Mouse (Mus musculus) heart, embryonic 14.5 days (tissue): ENCODE results near the gene Cdh13. TPM values are rescaled to one million over a fixed set of nuclear protein-coding genes. Genes with fewer than 3 reads are reported as not detected.

ENCODE experiments used
- ATAC-seq: fragments of 200-750 bp; cut with Nextera tagmentation; 2 replicates; pipeline ENCODE4 v1.8.0; 2017; ENCODE audit warnings: low read depth, moderate TSS enrichment; ENCODE audit not compliant: insufficient number of reproducible peaks, insufficient read depth, low FRiP score
- H3K27ac ChIP-seq, 2 experiments: fragments of 200-500 bp in 1 of 2; fragments of 300-500 bp in 1 of 2; sonication (generic) in 1 of 2; replicated peaks in 1 of 2; 2 replicates each; pipeline ENCODE4 v1.5.1; 2012 to 2014; ENCODE audit warnings: low read depth in 2 of 2, low read length in 2 of 2, control low read depth in 1 of 2, mild to moderate bottlenecking in 1 of 2, mixed read lengths in 1 of 2; ENCODE audit not compliant: control insufficient read depth in 1 of 2, insufficient read depth in 1 of 2
- H3K27me3 ChIP-seq: fragments of 300-500 bp; sonication (generic); 2 replicates; pipeline ENCODE4 v1.6.1; 2014; ENCODE audit warnings: mild to moderate bottlenecking, low read length, control low read depth; ENCODE audit not compliant: control insufficient read depth, insufficient read depth
- H3K36me3 ChIP-seq: fragments of 300-500 bp; sonication (generic); 2 replicates; pipeline ENCODE4 v1.6.1; 2014; ENCODE audit warnings: mild to moderate bottlenecking, control low read depth, low read length, mixed read lengths; ENCODE audit not compliant: control insufficient read depth, insufficient read depth
- H3K4me1 ChIP-seq, 2 experiments: fragments of 200-500 bp in 1 of 2; fragments of 300-500 bp in 1 of 2; sonication (generic) in 1 of 2; 2 replicates each; pipeline ENCODE4 v1.6.1; 2012 to 2014; ENCODE audit warnings: low read length in 2 of 2, control low read depth in 1 of 2, mixed read lengths in 1 of 2; ENCODE audit not compliant: control insufficient read depth in 2 of 2, insufficient read depth in 2 of 2
- H3K4me2 ChIP-seq: fragments of 300-500 bp; sonication (generic); 2 replicates; pipeline ENCODE4 v1.6.1; 2014; ENCODE audit warnings: mild to moderate bottlenecking, low read length
- H3K4me3 ChIP-seq, 2 experiments: fragments of 200-500 bp in 1 of 2; fragments of 300-500 bp in 1 of 2; sonication (generic) in 1 of 2; 2 replicates each; pipeline ENCODE4 v1.5.1; 2012 to 2014; ENCODE audit warnings: low read length in 2 of 2, mild to moderate bottlenecking in 2 of 2, control low read depth in 1 of 2, low read depth in 1 of 2, moderate library complexity in 1 of 2; ENCODE audit not compliant: control insufficient read depth in 1 of 2, insufficient read depth in 1 of 2
- H3K9ac ChIP-seq: fragments of 300-500 bp; sonication (generic); 2 replicates; pipeline ENCODE4 v1.6.1; 2014; ENCODE audit warnings: mild to moderate bottlenecking, low read length
- H3K9me3 ChIP-seq: fragments of 300-500 bp; sonication (generic); 2 replicates; pipeline ENCODE4 v1.6.1; 2016; ENCODE audit warnings: low read length, control low read depth; ENCODE audit not compliant: control insufficient read depth
- WGBS: fragments of 180-500 bp; shearing (Covaris S2); extraction: QIAGEN DNeasy Blood & Tissue Kit; methylation state at CpG from one replicate; pipeline ENCODE4 v1.1.7; 2014; 5-methylcytosine and 5-hydroxymethylcytosine counted together
- polyA plus RNA-seq: library from polyadenylated mRNA; unstranded; fragments of >200 nt; fragmentation: Nextera tagmentation; extraction: Ambion mirVana; gene quantifications from 2 replicates; pipeline ENCODE4 v1.2.1, GENCODE M21; 2014

Cdh13 gene
- polyA plus RNA-seq, 1 experiment from 2014 or later: 94.9 TPM

DNA sequence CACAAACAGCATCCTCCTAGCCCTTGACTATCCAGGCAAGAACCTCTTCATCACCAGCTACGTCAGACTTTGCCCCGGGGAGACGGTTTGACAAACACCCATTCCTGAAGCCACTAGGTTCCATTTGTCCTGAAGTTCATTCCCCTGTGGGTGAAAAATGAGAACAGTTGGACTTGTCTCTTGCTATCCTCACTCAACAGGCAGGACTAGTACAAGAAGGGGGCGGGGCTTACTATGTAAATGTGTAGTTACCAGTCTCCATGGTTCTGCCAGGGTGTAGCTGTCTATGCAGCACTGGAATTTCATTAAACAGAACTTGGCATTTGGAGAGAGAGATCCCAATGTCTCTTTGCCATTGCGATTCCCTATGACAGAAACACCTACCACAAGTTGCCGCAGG lies 544.2 kb downstream of the Cdh13 start:
- no peak overlapping the region for H3K4me2 ChIP-seq
- no peak overlapping the region for H3K27ac ChIP-seq
- 88% methylated on average over 6 of the region's 6 CpGs for WGBS
- no peaks in the 10 kb centered on the region for H3K9me3 ChIP-seq
- H3K9ac ChIP-seq: no peak overlapping the region
- ATAC-seq: no peak
- H3K27me3 ChIP-seq: no peaks in the 10 kb centered on the region
- peaks cover 0 to 6% of the 10 kb centered on the region in 2 experiments; a peak in 1 of 4 replicates for H3K4me1 ChIP-seq
- H3K4me3 ChIP-seq: no peak overlapping the region
- no peaks in the 10 kb centered on the region for H3K36me3 ChIP-seq

DNA sequence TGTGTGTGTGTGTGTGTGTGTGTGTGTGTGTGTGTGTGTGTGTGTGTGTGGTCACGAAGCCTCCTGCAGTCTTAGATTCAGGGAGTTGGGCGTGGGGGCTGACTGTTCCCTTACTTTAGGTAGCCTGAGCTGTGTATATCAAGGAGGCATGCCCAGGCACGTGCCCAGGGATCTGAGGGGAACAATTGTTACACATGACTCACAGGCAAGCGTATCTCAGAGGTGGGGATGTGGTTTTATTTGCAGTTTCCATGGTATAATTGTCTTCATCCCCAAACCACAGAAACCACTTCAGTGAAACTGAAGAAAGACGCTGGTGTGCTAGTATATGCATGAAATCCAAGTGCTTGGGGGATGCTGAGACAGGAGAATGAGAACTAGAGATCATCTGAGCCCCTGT lies 546.8 kb downstream of the Cdh13 start:
- H3K9ac ChIP-seq: no peak overlapping the region
- peaks cover 0 to 6% of the 10 kb centered on the region in 2 experiments; a peak in 1 of 4 replicates for H3K4me1 ChIP-seq
- WGBS: 78% methylated on average over 5 of the region's 5 CpGs
- no peak overlapping the region for H3K4me2 ChIP-seq
- no peaks in the 10 kb centered on the region for H3K27me3 ChIP-seq
- no peak overlapping the region for H3K4me3 ChIP-seq
- no peak overlapping the region for H3K27ac ChIP-seq
- no peaks in the 10 kb centered on the region for H3K9me3 ChIP-seq
- no peaks in the 10 kb centered on the region for H3K36me3 ChIP-seq
- no peak for ATAC-seq

DNA sequence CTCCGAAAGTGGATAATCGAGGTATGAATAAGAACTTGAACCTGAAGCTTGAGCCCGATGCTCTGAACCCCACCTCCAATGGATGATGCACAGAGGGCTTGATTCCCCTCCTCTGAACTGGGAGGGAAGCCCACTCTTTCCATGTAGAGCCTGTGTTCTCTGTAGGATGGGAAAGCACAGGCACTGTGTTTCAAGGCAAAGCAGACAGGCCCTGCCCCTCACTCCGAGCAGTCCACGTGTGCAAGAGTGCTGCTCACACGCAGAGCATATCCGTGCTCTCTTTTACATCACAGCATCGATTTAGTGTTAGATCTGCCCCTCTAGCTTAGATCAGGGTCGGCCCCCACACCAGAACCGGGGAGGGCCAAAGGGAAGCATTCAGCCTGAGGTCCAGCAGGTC lies 547.5 kb downstream of the Cdh13 start:
- peaks cover 0 to 6% of the 10 kb centered on the region in 2 experiments; a peak in 1 of 4 replicates for H3K4me1 ChIP-seq
- H3K4me2 ChIP-seq: no peak overlapping the region
- 79% methylated on average over 10 of the region's 10 CpGs for WGBS
- H3K36me3 ChIP-seq: no peaks in the 10 kb centered on the region
- H3K9me3 ChIP-seq: no peaks in the 10 kb centered on the region
- no peak overlapping the region for H3K27ac ChIP-seq
- no peak for ATAC-seq
- no peak overlapping the region for H3K9ac ChIP-seq
- no peak overlapping the region for H3K4me3 ChIP-seq
- H3K27me3 ChIP-seq: no peaks in the 10 kb centered on the region

DNA sequence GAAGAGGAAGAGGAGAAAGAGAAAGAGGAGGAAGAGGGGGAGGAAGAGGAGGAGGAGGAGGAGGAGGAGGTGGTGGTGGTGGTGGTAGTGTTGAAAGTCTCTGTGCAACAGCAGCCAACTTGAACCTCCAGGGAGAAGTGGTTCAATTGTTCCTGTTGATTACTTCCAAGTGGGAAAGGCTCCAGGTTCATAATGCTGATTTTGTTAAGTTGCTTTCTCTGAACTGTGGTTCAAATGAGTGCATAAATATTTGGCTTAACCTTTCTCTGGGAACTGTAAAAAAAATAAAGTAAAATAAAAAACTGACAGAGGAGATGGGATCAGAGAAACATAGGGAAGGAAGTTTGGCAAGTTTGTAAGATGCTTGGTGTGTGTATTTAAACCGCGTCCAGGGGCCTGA lies 555.3 kb downstream of the Cdh13 start:
- Histone ChIP-seq H3K9me3 (peaks cover 4% of the 10 kb centered on the region; the same call in 1 of the 2 replicates), H3K4me3 (no peak overlapping the region), H3K36me3 (no peaks in the 10 kb centered on the region), H3K27me3 (no peaks in the 10 kb centered on the region), H3K27ac (no peak overlapping the region), H3K4me1 (no peaks in the 10 kb centered on the region), H3K4me2 (no peak overlapping the region), H3K9ac (no peak overlapping the region)
- no peak for ATAC-seq
- WGBS: 98% methylated on average over 2 of the region's 2 CpGs

DNA sequence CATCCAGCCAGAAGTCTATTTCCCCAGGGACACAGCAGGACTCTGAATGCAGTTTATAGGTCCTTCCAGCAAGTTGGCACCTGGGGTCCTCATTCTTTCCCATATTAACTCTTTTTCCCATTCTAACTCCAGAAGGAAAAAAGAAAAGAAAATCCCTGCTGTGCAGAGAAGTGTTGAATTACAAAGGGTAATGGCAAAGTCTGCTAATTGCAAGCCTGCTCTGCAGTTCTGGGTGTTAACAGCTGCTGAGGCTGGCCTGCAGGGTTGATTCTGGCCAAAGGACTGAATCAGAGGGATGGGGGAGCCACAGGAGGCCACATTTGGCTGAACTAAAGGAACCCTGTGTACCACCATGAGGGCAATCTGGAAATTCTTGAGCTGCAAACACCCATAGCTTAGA lies 562.2 kb downstream of the Cdh13 start:
- H3K9ac ChIP-seq: no peak overlapping the region
- H3K9me3 ChIP-seq: peaks cover 4% of the 10 kb centered on the region; the same call in 1 of the 2 replicates
- no peak for ATAC-seq
- H3K4me2 ChIP-seq: no peak overlapping the region
- H3K36me3 ChIP-seq: no peaks in the 10 kb centered on the region
- H3K4me3 ChIP-seq: no peak overlapping the region
- no peak overlapping the region for H3K27ac ChIP-seq
- H3K27me3 ChIP-seq: no peaks in the 10 kb centered on the region
- no peaks in the 10 kb centered on the region; a peak in 1 of 4 replicates for H3K4me1 ChIP-seq

DNA sequence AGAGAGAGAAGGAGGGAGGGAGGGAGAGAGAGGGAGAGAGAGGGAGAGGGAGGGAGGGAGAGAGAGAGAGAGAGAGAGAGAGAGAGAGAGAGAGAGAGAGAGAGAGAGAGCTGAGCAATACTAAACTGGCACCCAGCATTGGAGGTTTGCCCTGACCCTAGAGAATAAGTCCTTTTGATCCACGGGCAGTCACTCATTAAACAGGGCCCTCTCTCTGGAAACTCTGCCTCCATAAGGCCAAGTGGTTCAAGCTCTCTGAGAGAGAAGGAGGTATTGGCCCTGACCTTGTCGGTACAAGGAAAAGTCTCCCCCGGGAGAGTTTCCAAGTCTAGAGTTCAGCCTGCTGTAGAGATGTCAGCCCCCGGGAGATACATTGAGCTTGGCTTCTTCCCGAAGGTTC lies 564.5 kb downstream of the Cdh13 start:
- Histone ChIP-seq H3K27me3 (no peaks in the 10 kb centered on the region), H3K36me3 (no peaks in the 10 kb centered on the region), H3K4me2 (no peak overlapping the region), H3K4me1 (no peaks in the 10 kb centered on the region; a peak in 1 of 4 replicates), H3K9ac (no peak overlapping the region), H3K27ac (no peak overlapping the region), H3K4me3 (no peak overlapping the region), H3K9me3 (no peaks in the 10 kb centered on the region)
- 60% methylated on average over 5 of the region's 5 CpGs for WGBS
- no peak for ATAC-seq

DNA sequence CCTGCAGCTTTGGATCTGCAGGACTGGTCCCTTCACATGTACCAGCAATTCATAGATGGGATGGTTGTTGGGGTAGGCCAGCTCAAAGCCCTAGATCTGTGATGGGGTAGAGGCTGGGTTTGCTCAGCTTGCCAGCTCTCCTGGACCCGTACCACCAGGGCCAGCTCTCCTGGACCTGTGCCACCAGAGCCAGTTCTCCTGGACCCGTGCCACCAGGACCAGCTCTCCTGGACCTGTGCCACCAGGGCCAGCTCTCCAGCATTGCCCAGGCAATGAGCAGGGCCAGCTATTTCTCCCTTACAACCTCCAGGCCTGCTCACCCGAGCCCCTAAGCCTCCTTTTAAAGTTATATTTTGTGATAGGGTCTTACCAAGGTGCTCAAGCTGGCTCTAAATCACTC lies 566.0 kb downstream of the Cdh13 start:
- no peak overlapping the region for H3K4me2 ChIP-seq
- WGBS: 68% methylated on average over 3 of the region's 3 CpGs
- H3K4me1 ChIP-seq: no peaks in the 10 kb centered on the region; a peak in 1 of 4 replicates
- no peak overlapping the region for H3K9ac ChIP-seq
- H3K27ac ChIP-seq: no peak overlapping the region
- no peak for ATAC-seq
- no peak overlapping the region for H3K4me3 ChIP-seq
- no peaks in the 10 kb centered on the region for H3K36me3 ChIP-seq
- H3K9me3 ChIP-seq: no peaks in the 10 kb centered on the region
- H3K27me3 ChIP-seq: no peaks in the 10 kb centered on the region

DNA sequence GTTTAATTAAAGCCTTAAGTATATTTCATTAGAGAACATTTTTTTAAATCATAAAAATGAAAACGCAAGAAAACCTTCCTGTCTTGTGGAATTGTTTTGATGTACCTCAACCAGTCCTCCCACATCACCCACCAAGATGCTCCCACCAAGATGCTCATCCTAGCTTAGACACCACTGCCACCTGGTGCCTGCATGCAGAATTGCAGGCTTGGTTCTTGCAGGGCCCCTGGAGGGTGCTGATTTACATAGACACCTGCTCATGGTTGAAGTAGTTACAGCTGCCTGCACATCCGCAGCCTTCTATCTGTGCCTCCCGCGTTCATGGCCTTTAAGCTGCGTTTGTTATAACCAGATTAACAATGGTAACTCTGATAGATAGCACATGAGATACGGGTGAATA lies 566.8 kb downstream of the Cdh13 start:
- no peaks in the 10 kb centered on the region for H3K36me3 ChIP-seq
- no peak overlapping the region for H3K9ac ChIP-seq
- no peak overlapping the region for H3K4me3 ChIP-seq
- H3K9me3 ChIP-seq: no peaks in the 10 kb centered on the region
- no peak overlapping the region for H3K27ac ChIP-seq
- no peaks in the 10 kb centered on the region for H3K27me3 ChIP-seq
- H3K4me2 ChIP-seq: no peak overlapping the region
- 20% methylated on average over 6 of the region's 6 CpGs for WGBS
- ATAC-seq: no peak
- H3K4me1 ChIP-seq: no peaks in the 10 kb centered on the region; a peak in 1 of 4 replicates
